Mouse (Mus musculus): ENCODE measurements around the gene Maml3.

Gene Maml3

GRCm38 (mm10) chr3:51816517-51817285 is 288.2 kb downstream of the Maml3 start:
- DNase-seq = no peak

GRCm38 (mm10) chr3:51814073-51814472 is 290.8 kb downstream of the Maml3 start:
- no peak for DNase-seq

- no peak for DNase-seq
These were observed 291.7 kb downstream of the Maml3 start for GRCm38 (mm10) chr3:51813186-51813585.

DNA sequence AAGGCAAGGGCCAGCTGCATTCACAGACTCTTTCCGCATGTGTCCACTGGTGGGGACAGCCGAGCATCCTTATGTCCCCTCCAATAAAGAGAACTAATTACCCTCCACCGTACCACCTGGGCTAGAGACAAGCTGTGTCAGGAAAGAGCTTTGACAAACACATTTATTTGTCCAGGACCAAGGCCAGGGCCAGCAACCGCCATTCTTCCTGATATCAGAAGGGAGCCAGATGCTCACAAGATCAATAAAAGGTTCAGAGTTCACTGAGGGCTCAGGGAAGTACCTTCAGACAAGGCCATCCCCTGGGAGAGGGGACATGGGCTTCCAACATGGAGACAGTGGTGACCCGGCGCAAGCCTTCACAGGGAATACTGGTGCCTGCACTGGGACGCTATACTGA is 294.1 kb downstream of the Maml3 start:
- no peak for DNase-seq

DNA sequence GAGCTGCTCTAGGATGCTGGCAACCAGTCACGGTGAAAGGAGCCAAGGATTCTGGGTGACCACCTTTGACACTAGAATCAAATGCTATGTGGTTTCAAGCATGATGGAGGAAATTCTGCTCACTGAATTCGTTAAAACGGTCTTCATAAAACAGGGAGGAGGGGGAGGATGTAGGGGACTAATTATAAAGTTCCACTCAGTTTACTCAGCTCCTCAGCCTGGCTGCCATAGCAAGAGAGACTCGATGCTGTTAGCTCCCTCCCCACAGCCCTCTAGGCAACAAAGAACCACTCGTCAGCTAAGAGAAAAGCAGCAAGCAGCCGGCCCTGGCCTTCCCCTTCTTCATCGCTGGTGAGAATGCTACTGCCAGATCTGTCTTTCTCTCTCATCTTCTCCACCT is 295.1 kb downstream of the Maml3 start:
- no peak for DNase-seq

DNA sequence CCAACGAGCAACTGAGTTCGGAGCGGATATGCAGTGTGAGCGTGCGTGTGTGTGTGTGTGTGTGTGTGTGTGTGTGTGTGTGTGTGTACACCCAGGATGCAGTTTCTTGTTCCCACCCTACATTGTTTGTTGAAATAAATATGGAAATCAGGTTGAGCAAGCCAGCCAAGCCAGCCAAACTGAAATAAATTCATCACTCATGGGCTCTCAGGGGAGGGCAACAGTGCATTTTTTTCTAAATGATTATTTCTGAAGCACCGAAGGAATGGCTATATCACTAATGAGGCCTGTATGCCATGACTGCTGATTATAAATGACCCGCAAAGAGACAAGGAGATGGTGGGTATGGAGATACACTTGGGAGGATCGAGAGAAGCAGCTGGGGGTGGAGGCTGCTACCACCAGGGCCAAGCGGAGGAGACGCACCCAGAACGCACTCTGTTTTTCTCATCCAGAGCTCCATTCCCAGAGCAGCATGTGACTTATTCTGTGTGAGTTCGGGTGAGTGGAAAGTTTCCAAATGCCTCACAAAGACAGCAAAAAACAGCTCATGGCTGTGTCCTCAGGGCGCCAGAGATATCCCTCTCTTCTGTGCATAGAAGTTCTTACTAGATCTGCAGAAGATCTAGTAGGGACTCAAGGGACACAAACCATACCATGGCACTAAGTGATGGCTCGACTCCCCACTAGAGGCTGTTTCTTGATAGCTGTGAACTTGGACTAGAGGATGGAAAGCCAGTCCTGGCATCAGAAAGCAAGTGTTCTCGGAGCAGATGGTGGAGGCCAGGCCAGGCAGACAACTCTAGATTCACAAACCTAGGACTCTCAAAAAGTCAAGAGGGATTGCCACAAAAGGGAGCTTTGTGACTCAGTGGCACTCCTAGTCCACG is 296.6 kb downstream of the Maml3 start:
- DNase-seq = no peak

DNA sequence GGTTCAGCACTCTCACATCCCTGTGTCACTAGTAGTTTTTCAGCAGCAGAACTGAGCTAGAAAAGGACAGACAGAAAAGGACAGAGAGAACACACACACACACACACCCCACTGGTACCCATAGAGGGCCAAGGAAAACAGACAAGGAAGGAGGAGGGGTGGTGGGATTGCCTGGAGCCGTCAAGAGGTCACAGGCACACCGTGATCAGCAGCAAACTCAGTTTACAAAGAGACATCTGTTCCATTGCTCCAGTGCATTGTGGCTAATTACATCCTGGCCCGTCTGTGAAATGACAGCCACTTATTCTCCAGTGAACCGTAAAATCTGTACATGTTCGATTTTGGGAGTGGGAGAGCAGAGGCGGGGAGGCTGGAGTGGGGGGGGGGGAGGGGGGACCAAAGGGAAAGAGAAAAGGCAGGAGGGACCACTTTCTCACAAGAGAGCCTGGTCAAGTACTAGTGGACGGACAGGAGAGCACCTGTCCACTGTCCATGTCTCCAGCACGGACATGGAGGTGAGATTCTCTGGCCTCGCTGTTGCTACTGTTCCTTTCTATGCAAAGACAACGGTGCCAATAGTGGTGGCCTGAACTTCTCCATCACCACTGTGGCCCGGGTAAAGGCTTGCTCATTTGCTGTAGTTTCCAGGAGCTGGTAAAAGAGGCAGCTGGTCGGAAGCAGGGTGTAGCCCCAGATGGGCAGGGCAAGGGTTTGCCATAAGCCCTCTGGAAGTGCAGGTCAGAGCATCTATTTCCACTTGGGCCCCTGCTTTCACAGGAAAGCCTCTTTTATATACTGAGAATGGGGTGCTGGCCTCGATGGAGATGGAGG is 299.2 kb downstream of the Maml3 start:
- DNase-seq = no peak

DNA sequence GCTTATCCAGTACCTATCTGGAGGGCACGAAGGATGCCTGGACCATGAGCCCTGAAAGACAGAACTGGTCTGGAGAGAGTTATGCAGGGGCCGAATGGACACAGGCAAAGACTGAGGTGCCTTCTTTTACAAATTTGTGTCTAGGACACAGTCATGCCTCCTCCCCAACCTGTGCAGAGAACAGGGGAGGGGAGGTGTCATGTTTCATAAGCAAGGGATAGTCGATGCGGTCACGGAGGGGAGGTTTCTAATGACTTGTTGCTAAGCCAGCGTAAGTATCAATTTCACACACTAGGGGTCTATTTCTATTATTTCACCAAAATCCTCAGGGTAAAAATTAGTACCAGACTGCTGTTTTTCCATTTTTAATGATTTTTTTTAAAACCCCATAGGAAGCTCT is 301.0 kb downstream of the Maml3 start:
- DNase-seq = no peak

- no peak for DNase-seq
These were observed 305.2 kb downstream of the Maml3 start for GRCm38 (mm10) chr3:51799650-51800049.

- DNase-seq = peak in 1 of 2 experiments; percentile 4
These were observed 308.0 kb downstream of the Maml3 start for GRCm38 (mm10) chr3:51796838-51797237.

DNA sequence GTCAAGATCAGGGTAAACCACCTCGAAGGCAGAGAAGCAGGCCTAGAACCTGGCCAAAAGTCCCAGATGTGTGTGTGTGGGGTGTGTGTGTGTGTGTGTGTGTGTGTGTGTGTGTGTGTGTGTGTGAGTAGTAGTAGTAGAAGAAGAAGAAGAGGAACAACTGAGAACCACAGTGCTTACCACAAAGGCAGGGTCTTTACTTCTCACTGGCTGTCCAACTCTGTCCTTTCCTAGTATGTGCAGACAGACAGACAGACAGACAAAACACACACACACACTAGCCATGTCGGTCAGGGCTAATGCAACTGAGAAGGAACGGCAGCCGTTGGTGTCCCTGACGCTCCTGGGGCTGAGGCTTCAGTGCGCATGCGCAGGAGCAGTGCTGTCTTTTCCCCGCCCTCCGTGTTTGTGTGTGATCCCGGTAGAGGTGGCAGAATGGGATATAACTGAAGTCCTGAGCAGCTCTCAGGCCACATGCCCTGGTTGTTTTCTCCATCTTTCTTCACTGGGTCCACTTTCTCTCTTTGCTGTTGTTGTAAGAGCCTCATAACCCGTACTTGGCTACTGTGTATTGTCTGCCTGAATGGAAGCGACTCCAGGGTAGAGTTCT is 308.6 kb downstream of the Maml3 start:
- DNase-seq = peak; percentile 20 to 27

DNA sequence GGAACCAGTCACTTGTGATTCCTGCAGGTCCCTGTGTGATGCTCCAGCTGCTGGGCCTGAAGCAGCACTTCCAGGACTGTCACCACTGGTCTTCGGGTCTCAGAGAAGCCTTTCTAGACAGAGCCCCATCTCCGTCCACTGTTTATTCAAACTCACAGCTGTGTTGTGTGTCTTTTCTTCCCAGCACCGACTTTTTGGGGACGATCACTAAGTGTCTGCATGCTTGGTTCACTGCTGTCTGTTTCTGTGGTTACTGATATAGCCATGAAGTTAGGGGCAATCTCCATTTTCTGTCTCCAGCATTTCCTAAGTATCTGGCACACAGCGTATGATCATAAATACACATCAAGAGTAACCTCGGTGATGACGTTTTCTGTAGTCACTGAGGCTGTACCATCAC is 313.3 kb downstream of the Maml3 start:
- DNase-seq = no peak

DNA sequence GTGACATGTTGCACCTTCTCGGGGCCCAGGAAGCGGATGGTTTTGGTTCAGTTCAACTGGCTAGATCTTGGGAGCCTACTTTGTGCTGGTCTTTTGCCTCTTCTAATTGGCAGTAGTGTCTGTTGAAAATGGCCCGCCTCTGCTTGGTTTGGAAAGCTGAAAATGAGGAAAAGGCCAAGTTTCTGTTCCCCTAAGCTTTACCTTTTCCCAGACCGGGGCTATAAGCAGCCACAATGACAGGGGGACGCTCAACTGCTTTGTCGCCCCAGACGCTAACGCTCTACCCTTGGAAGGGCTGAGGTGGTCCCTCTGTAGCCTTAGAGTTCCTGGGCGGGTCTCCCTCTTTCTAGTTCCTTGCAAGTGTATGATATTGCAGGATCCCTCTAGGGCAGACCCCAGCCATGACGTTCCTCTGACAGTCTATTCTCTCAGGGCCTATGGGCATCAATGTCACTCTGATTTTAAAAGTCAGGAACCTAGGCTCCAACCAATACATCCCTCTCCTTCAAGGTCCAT is 315.4 kb downstream of the Maml3 start:
- no peak for DNase-seq

- peak in 1 of 2 experiments; percentile 24 for DNase-seq
These were observed 316.1 kb downstream of the Maml3 start for GRCm38 (mm10) chr3:51788591-51789339.

DNA sequence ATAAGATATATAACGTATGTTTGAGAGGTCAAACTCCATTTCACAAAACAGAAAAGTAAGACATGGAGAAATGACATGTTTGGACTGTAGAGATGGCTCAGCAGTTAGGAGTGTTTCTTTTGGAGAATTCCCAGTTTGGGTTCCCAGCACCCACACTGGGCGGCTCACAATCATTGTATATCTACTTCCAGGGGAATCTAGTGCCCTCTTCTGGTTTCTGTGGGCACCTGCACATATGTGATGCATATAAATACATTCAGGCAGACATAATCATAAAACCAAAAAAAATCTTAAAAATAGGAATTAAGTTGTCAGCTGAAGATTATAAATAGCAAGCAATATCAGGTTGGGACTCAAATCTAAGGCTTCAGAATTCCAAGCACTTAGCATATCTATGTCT is 316.9 kb downstream of the Maml3 start:
- no peak for DNase-seq

- DNase-seq = no peak
These were observed 319.1 kb downstream of the Maml3 start for GRCm38 (mm10) chr3:51785796-51786195.

GRCm38 (mm10) chr3:51782191-51782590 is 322.7 kb downstream of the Maml3 start:
- no peak for DNase-seq

DNA sequence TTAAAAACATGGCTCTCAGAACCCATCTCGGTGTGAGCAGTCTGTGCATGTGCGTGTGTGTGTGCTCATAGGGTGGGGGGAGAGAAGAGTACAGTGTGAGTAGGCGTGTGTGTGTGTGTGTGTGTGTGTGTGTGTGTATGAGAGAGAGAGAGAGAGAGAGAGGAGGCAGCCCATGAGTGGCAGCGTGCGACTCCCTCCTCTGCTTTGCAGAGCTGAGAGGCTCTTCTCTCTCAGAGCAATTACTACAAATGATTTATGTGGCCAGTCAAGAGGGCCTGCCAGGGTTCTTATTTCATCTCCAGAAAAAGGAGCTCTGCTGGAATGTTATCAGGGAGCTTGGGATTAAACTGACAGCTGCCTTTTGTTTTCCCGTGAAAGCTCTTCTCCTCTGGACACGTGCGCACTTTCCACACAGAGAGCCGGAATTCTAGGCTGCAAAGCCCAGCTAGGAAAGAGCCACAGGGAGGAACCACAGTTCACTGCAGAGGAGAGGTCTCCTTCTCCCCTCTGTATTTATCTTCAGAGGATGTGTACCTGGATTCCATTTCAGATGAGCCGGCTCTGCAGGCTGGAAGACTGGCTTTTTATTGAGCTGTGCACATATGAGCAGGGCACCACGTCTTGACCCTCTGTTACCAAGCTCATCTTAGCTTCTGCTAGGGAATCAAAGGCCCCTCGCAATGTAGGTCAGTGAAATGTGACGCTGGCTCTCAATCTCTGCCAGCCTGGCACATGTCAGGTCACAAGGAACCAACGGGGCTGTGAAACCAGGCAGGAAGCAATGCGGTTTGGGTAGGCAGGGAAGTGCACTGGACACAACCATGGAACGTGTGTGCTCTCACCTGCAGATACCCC is 325.9 kb downstream of the Maml3 start:
- no peak for DNase-seq

DNA sequence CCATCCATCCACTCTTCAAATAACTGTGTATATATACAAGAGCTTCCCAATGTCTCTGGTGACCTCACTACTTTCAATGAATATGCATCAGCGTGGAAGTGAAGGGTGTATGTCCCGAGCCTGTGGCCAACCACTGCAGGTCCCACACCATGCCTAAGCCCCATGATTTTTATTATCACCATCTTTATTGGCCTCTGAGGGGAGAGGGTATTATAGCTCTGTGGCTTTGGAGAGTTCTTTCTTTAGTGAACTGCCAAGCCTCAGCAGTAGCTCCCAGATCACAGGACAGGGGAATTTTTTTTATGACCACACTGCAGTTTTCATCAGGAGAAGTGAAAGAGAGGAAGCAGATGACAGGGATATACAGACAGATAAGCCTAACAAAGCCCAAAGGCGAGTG is 326.7 kb downstream of the Maml3 start:
- no peak for DNase-seq

GRCm38 (mm10) chr3:51776018-51776611 is 328.8 kb downstream of the Maml3 start:
- DNase-seq = no peak

Data from spleen, adult 18-20 months (tissue).